Mouse (Mus musculus): ENCODE data around the gene Wwox.
A peak's percentile ranks its signal among the peaks of the same experiment; 100 is the strongest.

Gene Wwox

GRCm38 (mm10) chr8:114600196-114600595 lies 160.7 kb downstream of the Wwox start:
- no peak for DNase-seq (ENCODE audit: low spot score)

GRCm38 (mm10) chr8:114603046-114603445 lies 163.6 kb downstream of the Wwox start:
- DNase-seq (ENCODE audit: low spot score), result no peak

GRCm38 (mm10) chr8:114603561-114603960 lies 164.1 kb downstream of the Wwox start:
- DNase-seq (ENCODE audit: low spot score), result peak; percentile 52

- peak; percentile 50 for DNase-seq (ENCODE audit: low spot score)
These were observed 164.9 kb downstream of the Wwox start for GRCm38 (mm10) chr8:114604315-114604714.

GRCm38 (mm10) chr8:114605651-114606050 lies 166.2 kb downstream of the Wwox start:
- DNase-seq (ENCODE audit: low spot score), result no peak

GRCm38 (mm10) chr8:114609330-114609729 lies 169.9 kb downstream of the Wwox start:
- no peak for DNase-seq (ENCODE audit: low spot score)

- peak; percentile 41 for DNase-seq (ENCODE audit: low spot score)
These were observed 171.6 kb downstream of the Wwox start for GRCm38 (mm10) chr8:114611075-114611474.

- DNase-seq (ENCODE audit: low spot score), result no peak
These were observed 172.6 kb downstream of the Wwox start for GRCm38 (mm10) chr8:114612091-114612490.

GRCm38 (mm10) chr8:114615413-114615812 lies 176.0 kb downstream of the Wwox start:
- no peak for DNase-seq (ENCODE audit: low spot score)

- DNase-seq (ENCODE audit: low spot score), result no peak
These were observed 176.5 kb downstream of the Wwox start for GRCm38 (mm10) chr8:114615908-114616307.

- DNase-seq (ENCODE audit: low spot score), result no peak
These were observed 179.6 kb downstream of the Wwox start for GRCm38 (mm10) chr8:114618908-114619508.

- DNase-seq (ENCODE audit: low spot score), result no peak
These were observed 185.9 kb downstream of the Wwox start for GRCm38 (mm10) chr8:114625402-114625801.

GRCm38 (mm10) chr8:114626897-114627296 lies 187.4 kb downstream of the Wwox start:
- DNase-seq (ENCODE audit: low spot score), result no peak

- DNase-seq (ENCODE audit: low spot score), result no peak
These were observed 190.3 kb downstream of the Wwox start for GRCm38 (mm10) chr8:114629719-114630118.

GRCm38 (mm10) chr8:114631087-114631486 lies 191.6 kb downstream of the Wwox start:
- no peak for DNase-seq (ENCODE audit: low spot score)

- no peak for DNase-seq (ENCODE audit: low spot score)
These were observed 194.7 kb downstream of the Wwox start for GRCm38 (mm10) chr8:114634151-114634550.

GRCm38 (mm10) chr8:114634669-114635410 lies 195.4 kb downstream of the Wwox start:
- DNase-seq (ENCODE audit: low spot score), result peak; percentile 46

GRCm38 (mm10) chr8:114636376-114636775 lies 196.9 kb downstream of the Wwox start:
- DNase-seq (ENCODE audit: low spot score), result no peak

- no peak for DNase-seq (ENCODE audit: low spot score)
These were observed 202.4 kb downstream of the Wwox start for GRCm38 (mm10) chr8:114641809-114642208.

- no peak for DNase-seq (ENCODE audit: low spot score)
These were observed 211.3 kb downstream of the Wwox start for GRCm38 (mm10) chr8:114650789-114651188.

GRCm38 (mm10) chr8:114657789-114658188 lies 218.3 kb downstream of the Wwox start:
- no peak for DNase-seq (ENCODE audit: low spot score)

- no peak for DNase-seq (ENCODE audit: low spot score)
These were observed 219.0 kb downstream of the Wwox start for GRCm38 (mm10) chr8:114658475-114658874.

GRCm38 (mm10) chr8:114663053-114663452 lies 223.6 kb downstream of the Wwox start:
- no peak for DNase-seq (ENCODE audit: low spot score)

GRCm38 (mm10) chr8:114665521-114665920 lies 226.1 kb downstream of the Wwox start:
- peak; percentile 16 for DNase-seq (ENCODE audit: low spot score)
